Mouse (Mus musculus): Measurements from ENCODE around the gene Insr.
"Not testable (repeated sequence)": the region's sequence is repeated elsewhere in the genome, so short reads cannot be mapped to it uniquely, and the experiment has no call there.

Gene Insr

GRCm38 (mm10) chr8:3209268-3209667 lies 70.1 kb downstream of the Insr start:
- in situ Hi-C loops (cut with MboI; ENCODE audit: unreplicated experiment in 2 of 2): no loop called here

GRCm38 (mm10) chr8:3208729-3209128 lies 70.7 kb downstream of the Insr start:
- in situ Hi-C loops (cut with MboI; ENCODE audit: unreplicated experiment in 2 of 2): no loop called here

DNA sequence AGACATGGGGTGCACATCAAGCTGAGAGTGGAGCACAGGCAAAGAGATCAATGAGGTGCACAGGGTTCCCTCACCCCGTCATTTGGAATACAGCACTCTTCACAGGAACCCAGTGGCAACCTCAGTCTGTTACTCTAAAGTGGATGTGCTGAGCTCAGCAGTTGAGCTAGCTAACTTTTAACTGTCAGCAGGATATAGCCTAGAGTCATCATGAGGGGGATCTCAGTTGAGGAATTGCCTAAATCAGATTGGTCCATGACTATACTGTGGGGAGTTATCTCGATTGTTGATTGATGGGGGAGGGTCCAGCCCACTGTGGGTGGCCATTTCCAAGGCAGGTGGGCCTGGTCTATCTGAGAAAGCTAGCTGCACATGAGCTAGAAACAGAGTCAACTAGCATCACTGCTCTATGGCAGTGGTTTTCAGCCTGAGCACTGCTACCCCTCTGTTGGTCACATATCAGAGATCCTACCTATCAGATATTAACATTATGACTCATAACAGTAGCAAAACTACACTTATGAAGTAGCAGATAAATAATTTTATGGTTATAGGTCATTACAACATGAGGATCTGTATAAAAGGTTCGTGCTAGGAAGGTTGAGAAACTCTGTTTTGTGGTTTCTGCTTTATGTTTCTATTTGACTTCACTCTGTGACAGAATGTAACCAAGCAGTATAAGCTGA lies 74.5 kb downstream of the Insr start:
- in situ Hi-C loops (cut with MboI; ENCODE audit: unreplicated experiment in 2 of 2): no loop called here

- in situ Hi-C loops (cut with MboI; ENCODE audit: unreplicated experiment in 2 of 2): no loop called here
These were observed 76.6 kb downstream of the Insr start for GRCm38 (mm10) chr8:3202792-3203191.

- in situ Hi-C loops (cut with MboI; ENCODE audit: unreplicated experiment in 2 of 2): not testable (repeated sequence)
These were observed 85.1 kb downstream of the Insr start for GRCm38 (mm10) chr8:3194297-3194696.

- in situ Hi-C loops (cut with MboI; ENCODE audit: unreplicated experiment in 2 of 2): no loop called here
These were observed 88.4 kb downstream of the Insr start for GRCm38 (mm10) chr8:3191006-3191405.

GRCm38 (mm10) chr8:3187456-3187855 lies 92.0 kb downstream of the Insr start:
- in situ Hi-C loops (cut with MboI; ENCODE audit: unreplicated experiment in 2 of 2): loop anchor here (10.0 kb wide), 1 partner anchor 147 kb away; no protein-coding TSS in a partner anchor

DNA sequence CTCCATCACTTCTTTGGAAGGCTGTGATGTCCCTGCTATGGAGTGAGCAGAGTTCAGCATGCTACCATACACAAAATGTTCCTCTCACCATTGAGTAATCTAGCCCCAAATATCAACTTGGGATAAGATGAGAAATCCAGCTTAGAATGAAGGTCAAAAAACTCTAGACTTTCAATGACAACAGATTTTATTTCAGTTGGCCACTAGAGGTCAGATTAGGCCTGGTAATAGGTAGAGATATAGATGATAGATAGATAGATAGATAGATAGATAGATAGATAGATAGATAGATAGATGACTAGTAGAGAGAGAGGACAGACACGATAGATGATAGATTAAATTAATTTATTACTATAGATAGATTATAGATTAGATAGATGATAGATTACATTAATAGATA lies 99.5 kb downstream of the Insr start:
- in situ Hi-C loops (cut with MboI; ENCODE audit: unreplicated experiment in 2 of 2): loop anchor here (5.0 to 10.0 kb wide), 2 partner anchors 155 to 492 kb away; partner anchors contain the start of gene Fcor (in 1 of the 2)

GRCm38 (mm10) chr8:3177440-3177839 lies 102.0 kb downstream of the Insr start:
- in situ Hi-C loops (cut with MboI; ENCODE audit: unreplicated experiment in 2 of 2): no loop called here

DNA sequence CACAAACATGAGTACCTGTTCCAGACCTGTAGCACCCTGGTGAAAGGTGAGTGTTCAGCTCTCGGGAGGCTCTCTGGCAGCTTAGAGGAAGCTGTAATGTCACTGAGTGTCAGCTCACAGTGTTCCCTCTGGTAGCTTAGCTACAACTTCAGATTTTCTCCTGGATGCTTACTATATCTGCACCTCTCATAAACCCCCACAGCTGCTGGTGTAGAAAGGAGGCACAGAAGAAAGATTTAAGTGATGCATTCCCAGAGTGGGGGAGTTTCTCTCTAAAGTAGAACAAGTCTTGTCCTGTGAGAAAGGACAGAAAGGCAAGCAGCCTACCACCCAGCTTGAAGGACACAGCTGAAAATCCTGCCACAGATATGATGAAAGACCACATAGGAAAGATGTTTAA lies 107.2 kb downstream of the Insr start:
- in situ Hi-C loops (cut with MboI; ENCODE audit: unreplicated experiment in 2 of 2): no loop called here

DNA sequence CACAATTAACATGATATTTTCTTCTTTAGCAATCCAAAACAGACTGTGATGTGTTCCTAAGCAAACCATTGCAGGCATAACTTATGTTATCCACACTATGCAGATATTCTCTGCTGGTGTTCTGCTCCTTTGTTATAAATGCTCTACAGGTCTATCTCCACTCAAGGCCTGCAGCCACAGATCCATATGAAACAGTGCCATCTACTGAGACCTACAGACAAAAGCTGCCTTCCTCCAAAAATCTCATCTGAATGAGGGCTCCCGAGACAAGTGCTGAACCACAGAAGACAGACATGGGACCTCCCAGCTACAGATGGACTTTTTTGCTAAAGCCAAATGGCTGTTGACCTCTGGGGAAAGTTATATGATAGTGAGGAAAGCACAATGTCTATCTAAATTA lies 132.9 kb downstream of the Insr start:
- in situ Hi-C loops (cut with MboI; ENCODE audit: unreplicated experiment in 2 of 2): no loop called here

DNA sequence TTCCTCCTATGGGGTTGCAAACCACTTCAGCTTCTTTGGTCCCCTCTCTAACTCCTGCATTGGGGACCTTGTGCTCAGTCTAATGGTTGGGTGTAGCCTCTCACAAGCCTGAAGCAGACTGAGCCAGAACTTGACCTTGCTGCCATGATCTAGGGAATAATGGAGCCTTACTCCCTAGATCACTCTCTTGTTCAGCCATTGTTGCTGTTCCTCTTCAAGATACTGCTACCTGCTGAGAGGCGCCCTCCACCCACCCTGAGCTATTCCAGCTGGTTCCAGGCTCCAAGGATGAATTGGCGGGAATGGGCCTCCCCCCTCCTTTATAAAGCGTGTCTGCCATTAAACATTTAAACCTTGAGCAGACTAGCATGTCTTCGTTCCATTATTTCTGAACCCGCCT lies 179.0 kb downstream of the Insr start:
- in situ Hi-C loops (cut with MboI; ENCODE audit: unreplicated experiment in 2 of 2): not testable (repeated sequence)

All from v-Abl transformed pro-B cells (cell line).